Mouse (Mus musculus) embryonic facial prominence, embryonic 13.5 days (tissue): ENCODE measurements around the gene Snx10. TPM values are rescaled to one million over a fixed set of nuclear protein-coding genes. Genes with fewer than 3 reads are reported as not detected.
A peak's percentile ranks its signal among the peaks of the same experiment; 100 is the strongest.

ENCODE experiments used
- ATAC-seq: fragments of 200-750 bp; cut with Nextera tagmentation; 2 replicates; pipeline ENCODE4 v1.8.0; 2017; ENCODE audit warnings: low read depth; ENCODE audit not compliant: insufficient number of reproducible peaks, insufficient read depth, low FRiP score, low TSS enrichment
- H3K27ac ChIP-seq: fragments of 300-500 bp; sonication (generic); 2 replicates; pipeline ENCODE4 v1.5.1; 2015; ENCODE audit warnings: moderate library complexity, mild to moderate bottlenecking, inconsistent platforms
- H3K27me3 ChIP-seq: fragments of 300-500 bp; sonication (generic); 2 replicates; pipeline ENCODE4 v1.6.1; 2015; ENCODE audit warnings: mild to moderate bottlenecking, inconsistent platforms
- H3K36me3 ChIP-seq: fragments of 300-500 bp; sonication (generic); 2 replicates; pipeline ENCODE4 v1.6.1; 2015; ENCODE audit warnings: mild to moderate bottlenecking, inconsistent platforms
- H3K4me1 ChIP-seq: fragments of 300-500 bp; sonication (generic); 2 replicates; pipeline ENCODE4 v1.6.1; 2015; ENCODE audit warnings: inconsistent platforms
- H3K4me2 ChIP-seq: fragments of 300-500 bp; sonication (generic); 2 replicates; pipeline ENCODE4 v1.6.1; 2015; ENCODE audit warnings: moderate library complexity, mild to moderate bottlenecking, inconsistent platforms
- H3K4me3 ChIP-seq: fragments of 300-500 bp; sonication (generic); 2 replicates; pipeline ENCODE4 v1.5.1; 2015; ENCODE audit warnings: mild to moderate bottlenecking, inconsistent platforms
- H3K9ac ChIP-seq: fragments of 300-500 bp; sonication (generic); 2 replicates; pipeline ENCODE4 v1.6.1; 2015; ENCODE audit warnings: mild to moderate bottlenecking, inconsistent platforms
- H3K9me3 ChIP-seq: fragments of 300-500 bp; sonication (generic); 2 replicates; pipeline ENCODE4 v1.6.1; 2016; ENCODE audit warnings: inconsistent platforms
- WGBS: fragments of 180-500 bp; shearing (Covaris S2); methylation state at CpG from one replicate; pipeline ENCODE4 v1.1.7; 2015; ENCODE audit warnings: mixed read lengths; 5-methylcytosine and 5-hydroxymethylcytosine counted together
- polyA plus RNA-seq: library from polyadenylated mRNA; unstranded; fragments of >200 nt; fragmentation: Nextera tagmentation; extraction: Ambion mirVana; gene quantifications from 2 replicates; pipeline ENCODE4 v1.2.1, GENCODE M21; 2015

Gene Snx10
- polyA plus RNA-seq, 1 experiment from 2014 or later, result 13.0 TPM

GRCm38 (mm10) chr6:51566771-51567680, 43.3 kb downstream of the Snx10 start:
- Histone ChIP-seq H3K27ac (no peak overlapping the region), H3K4me3 (no peak overlapping the region), H3K36me3 (no peaks in the 10 kb centered on the region), H3K9me3 (no peaks in the 10 kb centered on the region), H3K4me1 (peaks cover 3% of the 10 kb centered on the region; the same call in 1 of the 2 replicates), H3K4me2 (no peak overlapping the region), H3K9ac (no peak overlapping the region), H3K27me3 (no peaks in the 10 kb centered on the region)
- ATAC-seq, result no peak
- WGBS, result 71% methylated on average over 14 of the region's 14 CpGs

GRCm38 (mm10) chr6:51569086-51569485, 45.4 kb downstream of the Snx10 start:
- Histone ChIP-seq H3K36me3 (no peaks in the 10 kb centered on the region), H3K4me2 (no peak overlapping the region), H3K27ac (no peak overlapping the region), H3K9me3 (no peaks in the 10 kb centered on the region), H3K4me1 (peaks cover 3% of the 10 kb centered on the region; the same call in 1 of the 2 replicates), H3K27me3 (no peaks in the 10 kb centered on the region), H3K4me3 (no peak overlapping the region), H3K9ac (no peak overlapping the region)
- whole genome bisulfite sequencing, result 81% methylated on average over 8 of the region's 8 CpGs
- ATAC-seq, result no peak

- 83% methylated on average over 4 of the region's 4 CpGs for WGBS
- no peaks in the 10 kb centered on the region for H3K9me3 ChIP-seq
- no peaks in the 10 kb centered on the region for H3K27me3 ChIP-seq
- H3K9ac ChIP-seq, result no peak overlapping the region
- ATAC-seq, result no peak
- H3K4me2 ChIP-seq, result no peak overlapping the region
- H3K4me1 ChIP-seq, result no peaks in the 10 kb centered on the region
- H3K36me3 ChIP-seq, result no peaks in the 10 kb centered on the region
- no peak overlapping the region for H3K27ac ChIP-seq
- H3K4me3 ChIP-seq, result no peak overlapping the region
These were observed 49.4 kb downstream of the Snx10 start for GRCm38 (mm10) chr6:51573136-51573535.

GRCm38 (mm10) chr6:51574132-51574531, 50.4 kb downstream of the Snx10 start:
- Histone ChIP-seq H3K4me2 (no peak overlapping the region), H3K4me3 (no peak overlapping the region), H3K27me3 (no peaks in the 10 kb centered on the region), H3K4me1 (no peaks in the 10 kb centered on the region), H3K9ac (no peak overlapping the region), H3K27ac (no peak overlapping the region), H3K36me3 (no peaks in the 10 kb centered on the region), H3K9me3 (no peaks in the 10 kb centered on the region)
- 85% methylated on average over 13 of the region's 13 CpGs for WGBS
- ATAC-seq, result no peak

GRCm38 (mm10) chr6:51578415-51578814, 54.7 kb downstream of the Snx10 start:
- H3K4me1 ChIP-seq, result peaks cover 8% of the 10 kb centered on the region; the same call in 1 of the 2 replicates
- H3K9ac ChIP-seq, result no peak overlapping the region
- H3K27me3 ChIP-seq, result no peaks in the 10 kb centered on the region
- H3K36me3 ChIP-seq, result no peaks in the 10 kb centered on the region
- H3K27ac ChIP-seq, result no peak overlapping the region
- no peaks in the 10 kb centered on the region for H3K9me3 ChIP-seq
- no peak overlapping the region for H3K4me3 ChIP-seq
- ATAC-seq, result no peak
- WGBS, result 79% methylated on average over 4 of the region's 4 CpGs
- H3K4me2 ChIP-seq, result no peak overlapping the region

GRCm38 (mm10) chr6:51580040-51580680, 56.5 kb downstream of the Snx10 start:
- Histone ChIP-seq H3K4me1 (peaks cover 8% of the 10 kb centered on the region; the same call in 1 of the 2 replicates), H3K4me2 (no peak overlapping the region), H3K9ac (no peak overlapping the region), H3K9me3 (no peaks in the 10 kb centered on the region), H3K27me3 (no peaks in the 10 kb centered on the region), H3K4me3 (no peak overlapping the region), H3K27ac (no peak overlapping the region), H3K36me3 (no peaks in the 10 kb centered on the region)
- 18% methylated on average over 18 of the region's 18 CpGs for WGBS
- ATAC-seq, result peak; percentile 75; the same call in 1 of the 2 replicates

DNA sequence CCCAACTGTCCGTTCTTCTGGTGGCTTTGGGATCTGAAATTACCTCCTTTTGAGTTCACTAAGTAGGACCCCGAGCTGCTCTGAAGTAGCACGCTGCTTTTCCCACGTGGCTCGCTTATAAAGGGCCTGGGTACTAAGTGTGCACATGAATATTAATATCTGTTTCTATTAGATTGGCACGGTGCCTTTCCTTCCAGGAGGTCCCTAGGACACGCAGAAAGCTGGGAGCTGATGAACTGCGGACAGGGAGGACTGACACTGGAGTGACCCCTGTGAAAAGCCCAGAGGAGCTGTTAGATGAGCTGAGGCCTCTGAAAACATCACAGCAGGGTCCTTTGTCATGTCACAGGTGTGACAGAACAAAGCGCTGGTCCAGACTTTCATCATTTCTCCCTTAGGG, 57.7 kb downstream of the Snx10 start:
- 90% methylated on average over 9 of the region's 9 CpGs for WGBS
- no peak overlapping the region for H3K4me2 ChIP-seq

GRCm38 (mm10) chr6:51582051-51582450, 58.4 kb downstream of the Snx10 start:
- H3K36me3 ChIP-seq, result no peaks in the 10 kb centered on the region
- no peak overlapping the region for H3K4me3 ChIP-seq
- peaks cover 8% of the 10 kb centered on the region; the same call in 1 of the 2 replicates for H3K4me1 ChIP-seq
- H3K4me2 ChIP-seq, result no peak overlapping the region
- no peak overlapping the region for H3K9ac ChIP-seq
- H3K27me3 ChIP-seq, result no peaks in the 10 kb centered on the region
- H3K9me3 ChIP-seq, result no peaks in the 10 kb centered on the region
- 85% methylated on average over 9 of the region's 9 CpGs for WGBS
- no peak overlapping the region for H3K27ac ChIP-seq
- ATAC-seq, result no peak

More for the DNA sequence above, 57.7 kb downstream of the Snx10 start:
- Histone ChIP-seq H3K9me3 (no peaks in the 10 kb centered on the region), H3K36me3 (no peaks in the 10 kb centered on the region), H3K4me1 (peaks cover 8% of the 10 kb centered on the region; the same call in 1 of the 2 replicates), H3K4me3 (no peak overlapping the region), H3K27ac (no peak overlapping the region), H3K27me3 (no peaks in the 10 kb centered on the region), H3K9ac (no peak overlapping the region)
- ATAC-seq, result no peak

DNA sequence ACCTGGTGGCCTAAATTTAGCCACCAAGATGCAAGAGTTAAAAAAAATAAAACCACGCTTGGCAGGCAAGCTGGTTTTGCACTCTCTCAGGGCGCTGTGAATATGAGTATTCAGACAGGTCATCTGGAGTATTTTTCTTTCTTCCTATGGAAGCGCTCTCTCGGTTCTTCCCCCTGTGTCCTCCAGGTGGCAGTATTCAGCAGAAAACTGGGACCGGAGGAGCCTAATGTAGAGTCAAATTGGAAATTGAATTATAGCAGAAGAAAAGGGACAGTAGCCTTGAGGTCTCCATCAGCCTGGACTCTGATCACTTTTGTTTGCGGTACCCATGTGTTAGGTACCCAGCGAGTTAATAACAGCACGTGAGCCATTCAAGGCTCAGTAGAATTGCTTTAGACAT, 62.3 kb downstream of the Snx10 start:
- no peak for ATAC-seq
- Histone ChIP-seq H3K4me1 (no peaks in the 10 kb centered on the region), H3K9me3 (no peaks in the 10 kb centered on the region), H3K27me3 (no peaks in the 10 kb centered on the region), H3K36me3 (no peaks in the 10 kb centered on the region), H3K9ac (no peak overlapping the region), H3K27ac (no peak overlapping the region), H3K4me2 (no peak overlapping the region), H3K4me3 (no peak overlapping the region)
- WGBS, result 24% methylated on average over 8 of the region's 8 CpGs

DNA sequence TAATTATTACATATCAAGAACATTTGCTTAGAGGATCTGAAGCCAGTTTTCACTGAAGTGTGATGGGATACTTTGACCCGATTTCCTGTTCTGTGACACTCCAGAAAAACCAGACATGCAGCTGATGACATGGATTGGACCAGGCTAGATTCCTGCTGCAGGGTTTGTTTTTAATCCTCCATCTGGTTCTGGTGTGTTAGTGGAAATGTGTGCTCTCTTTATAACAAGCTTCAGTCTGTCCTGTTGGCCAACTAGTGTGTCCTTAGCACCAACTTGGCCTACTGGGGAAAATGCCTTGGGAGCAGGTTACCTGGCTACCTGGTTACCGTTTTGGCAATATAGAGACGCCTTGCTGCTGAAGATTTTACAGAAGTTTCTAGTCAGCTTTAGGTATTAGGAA, 63.6 kb downstream of the Snx10 start:
- Histone ChIP-seq H3K27me3 (no peaks in the 10 kb centered on the region), H3K9ac (no peak overlapping the region), H3K36me3 (no peaks in the 10 kb centered on the region), H3K27ac (no peak overlapping the region), H3K4me1 (peaks cover 5% of the 10 kb centered on the region; the same call in 1 of the 2 replicates), H3K4me3 (no peak overlapping the region), H3K4me2 (no peak overlapping the region), H3K9me3 (no peaks in the 10 kb centered on the region)
- WGBS, result 88% methylated on average over 3 of the region's 3 CpGs
- ATAC-seq, result no peak

DNA sequence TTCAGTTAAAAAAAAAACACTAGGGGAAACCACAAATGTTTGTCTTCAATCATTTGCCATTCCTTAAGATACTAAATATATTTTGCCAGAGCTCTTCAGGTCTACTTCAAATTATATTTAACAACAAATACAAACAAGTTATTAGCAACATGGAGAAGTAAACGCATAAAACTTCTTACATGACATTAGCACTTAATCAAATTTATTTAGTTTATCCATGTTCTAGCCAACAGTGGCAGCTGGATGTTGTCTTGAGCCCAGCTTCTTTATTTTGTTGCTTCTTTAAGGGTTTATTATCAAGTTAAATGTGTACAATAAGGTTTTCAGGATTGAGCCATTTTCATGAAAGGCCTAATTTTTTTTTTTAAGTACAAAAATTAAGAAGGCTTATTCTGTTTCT, 67.6 kb downstream of the Snx10 start:
- peaks cover 11% of the 10 kb centered on the region for H3K4me1 ChIP-seq

More for the DNA sequence above, 67.6 kb downstream of the Snx10 start:
- no peak overlapping the region for H3K27ac ChIP-seq
- no peak overlapping the region for H3K4me3 ChIP-seq
- no peaks in the 10 kb centered on the region for H3K9me3 ChIP-seq
- no peaks in the 10 kb centered on the region for H3K27me3 ChIP-seq
- ATAC-seq, result no peak
- 73% methylated on average over 1 of the region's 1 CpGs for WGBS
- H3K36me3 ChIP-seq, result no peaks in the 10 kb centered on the region
- no peak overlapping the region for H3K4me2 ChIP-seq
- no peak overlapping the region for H3K9ac ChIP-seq
